Mouse (Mus musculus) mouse trophoblast stem cell (cell line): ENCODE measurements around the gene Fam184b.

Experiments
- in situ Hi-C, 2 experiments: fragments of 300-500 bp; cut with MseI, MboI; formaldehyde crosslinking; loops; 2 replicates in 1 of 2; 3 replicates in 1 of 2; pipeline ENCODE4 v1.15.1; 2025

The Fam184b gene

DNA sequence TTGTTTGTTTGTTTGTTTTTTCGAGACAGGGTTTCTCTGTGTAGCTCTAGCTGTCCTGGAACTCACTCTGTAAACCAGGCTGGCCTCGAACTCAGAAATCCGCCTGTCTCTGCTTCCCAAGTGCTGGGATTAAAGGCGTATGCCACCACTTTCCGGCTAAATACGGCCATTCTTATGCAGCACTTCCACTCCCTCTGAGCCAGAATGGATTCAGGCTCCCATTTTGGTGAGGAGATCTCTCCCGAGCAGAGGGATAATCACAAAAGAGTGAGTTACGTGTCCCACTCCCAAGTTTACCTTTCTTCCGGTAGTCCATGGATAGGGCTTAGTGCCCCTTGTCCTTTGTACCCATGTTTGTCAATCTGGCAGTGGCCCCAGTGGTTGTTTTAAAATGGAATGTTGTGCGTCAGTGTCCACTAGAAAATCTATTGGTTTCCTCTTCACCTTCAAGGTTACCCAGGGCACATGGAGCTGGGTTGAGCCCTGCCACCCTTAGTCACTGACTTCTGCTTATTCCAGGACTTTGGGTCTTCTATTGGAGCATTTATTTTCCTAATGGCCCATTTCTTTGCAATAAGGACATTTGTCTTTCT lies 124.2 kb downstream of the Fam184b start:
- in situ Hi-C loops = no loop called here

DNA sequence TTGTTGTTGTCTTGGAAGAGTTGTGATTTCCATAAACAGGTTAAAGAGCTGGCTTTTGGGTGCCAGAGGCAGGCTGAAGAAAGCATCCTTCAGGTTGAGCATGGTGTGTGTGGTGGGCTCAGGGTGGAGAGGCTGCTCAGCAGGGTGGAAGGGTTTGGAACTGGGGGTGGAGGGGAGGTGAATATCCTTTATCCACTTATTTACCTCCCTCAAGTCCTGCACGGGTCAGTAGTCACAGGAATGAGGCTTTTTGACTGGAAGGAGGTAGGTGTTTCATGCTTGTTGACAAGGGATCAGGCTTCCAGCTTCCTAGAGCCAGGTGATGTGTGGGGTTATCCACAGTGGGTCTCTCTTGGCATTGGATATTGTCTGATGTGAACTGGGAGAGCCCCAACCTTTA lies 124.8 kb downstream of the Fam184b start:
- in situ Hi-C loops = no loop called here

DNA sequence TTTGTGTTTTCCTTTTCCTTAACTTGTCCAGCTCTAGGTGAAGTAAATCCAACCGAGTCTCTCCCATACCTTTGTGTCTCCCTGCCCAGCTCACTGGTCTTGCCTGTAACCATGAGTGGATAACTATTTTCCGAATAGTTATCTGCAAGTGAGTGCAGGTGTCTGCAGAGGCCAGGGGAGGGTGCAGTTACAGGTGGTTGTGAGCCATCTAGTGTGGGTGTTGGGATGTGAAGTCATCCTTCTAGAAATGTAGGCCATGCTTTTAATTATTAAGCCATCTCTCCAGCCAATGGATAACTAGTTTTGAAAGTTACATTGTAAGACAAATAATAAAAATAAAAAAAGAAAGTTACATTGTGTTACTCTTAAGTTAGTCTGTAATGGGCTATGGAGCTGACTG lies 125.9 kb downstream of the Fam184b start:
- in situ Hi-C loops = no loop called here

DNA sequence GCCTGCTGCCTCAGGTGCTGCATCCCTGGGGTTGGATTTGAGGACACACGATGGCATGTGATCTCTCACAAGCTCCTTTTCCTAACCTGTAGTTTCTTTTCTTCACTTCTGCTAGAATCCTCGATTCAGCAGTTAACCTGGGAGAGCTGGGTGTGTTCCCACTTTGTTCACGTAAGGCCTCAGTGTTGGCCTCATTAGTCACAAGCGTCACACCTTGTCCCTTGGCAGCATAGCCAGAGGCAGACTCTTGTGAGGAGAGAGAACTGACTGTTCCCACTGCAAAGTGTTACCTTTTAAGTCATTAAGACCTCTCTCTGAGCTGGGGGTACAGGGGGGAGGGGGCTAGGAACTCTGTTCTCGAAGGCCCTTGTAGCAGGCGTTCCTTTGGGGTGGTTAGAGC lies 126.5 kb downstream of the Fam184b start:
- in situ Hi-C loops = no loop called here

DNA sequence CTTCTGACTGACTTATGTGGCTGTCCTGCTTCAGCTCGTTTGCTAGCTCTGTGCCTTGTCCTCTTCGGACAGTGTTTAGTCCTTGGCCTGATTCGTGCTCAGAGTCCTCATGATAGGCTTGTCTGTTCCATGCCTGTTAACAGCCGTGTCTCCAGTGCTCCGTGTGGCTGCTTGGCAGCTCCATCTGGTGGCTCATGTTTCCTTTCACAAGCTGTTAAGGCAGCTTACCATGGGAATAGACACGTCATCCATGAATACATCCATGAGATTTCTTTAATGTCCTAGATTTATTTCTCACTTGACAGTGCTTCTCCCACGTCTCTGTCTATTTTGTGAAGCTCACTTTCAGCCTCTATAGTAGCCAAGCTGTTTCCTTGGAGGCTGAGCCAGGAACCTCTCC lies 129.3 kb downstream of the Fam184b start:
- in situ Hi-C loops = no loop called here

DNA sequence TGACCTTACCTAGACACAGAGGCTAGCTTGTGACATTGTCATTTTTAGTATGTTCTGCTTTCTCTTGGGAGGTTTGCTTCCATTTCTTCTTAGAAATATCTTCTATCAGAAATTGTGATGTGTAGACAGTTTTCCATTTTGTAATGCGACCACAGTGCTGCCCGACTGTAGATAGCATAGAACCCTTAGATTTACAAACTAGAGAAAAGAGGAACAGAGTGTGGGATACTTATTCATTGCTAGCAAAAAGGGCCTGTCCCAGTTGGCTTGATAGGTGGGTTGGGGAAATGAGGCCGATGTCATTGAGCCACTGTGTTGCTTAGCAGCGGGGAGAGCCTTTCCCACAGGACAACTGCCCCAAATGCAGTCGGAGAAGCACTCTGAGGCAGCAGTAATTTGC lies 141.8 kb downstream of the Fam184b start:
- in situ Hi-C loops = no loop called here

DNA sequence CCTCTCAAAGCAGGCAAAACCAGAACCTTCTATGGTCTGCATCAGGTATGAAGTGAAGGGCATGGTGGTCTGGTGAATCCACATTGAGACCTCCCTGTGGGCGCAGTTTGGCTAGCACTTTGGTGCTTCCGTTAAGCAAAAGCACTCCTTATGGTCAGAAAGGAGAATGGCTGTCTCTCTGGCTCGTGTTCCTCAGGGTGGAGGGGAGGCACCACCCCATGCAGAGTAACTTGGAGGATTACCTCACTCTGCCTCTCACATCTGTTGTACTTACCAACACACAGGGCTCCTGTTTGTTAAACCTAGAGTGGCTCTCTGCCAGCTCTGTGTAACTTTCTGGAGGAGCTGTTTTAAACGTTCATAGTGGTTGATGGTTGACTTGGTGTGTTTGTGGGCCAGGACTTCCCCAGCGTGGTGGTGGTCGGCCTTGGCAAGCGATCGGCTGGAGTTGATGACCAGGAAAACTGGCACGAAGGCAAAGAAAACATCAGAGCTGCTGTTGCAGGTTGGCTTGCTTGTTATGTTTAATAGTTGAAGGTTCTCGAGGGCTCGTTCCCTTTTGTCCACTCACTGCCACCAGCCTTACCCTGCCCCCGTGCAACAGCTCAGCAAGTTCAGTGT lies 142.4 kb downstream of the Fam184b start:
- in situ Hi-C loops = no loop called here

DNA sequence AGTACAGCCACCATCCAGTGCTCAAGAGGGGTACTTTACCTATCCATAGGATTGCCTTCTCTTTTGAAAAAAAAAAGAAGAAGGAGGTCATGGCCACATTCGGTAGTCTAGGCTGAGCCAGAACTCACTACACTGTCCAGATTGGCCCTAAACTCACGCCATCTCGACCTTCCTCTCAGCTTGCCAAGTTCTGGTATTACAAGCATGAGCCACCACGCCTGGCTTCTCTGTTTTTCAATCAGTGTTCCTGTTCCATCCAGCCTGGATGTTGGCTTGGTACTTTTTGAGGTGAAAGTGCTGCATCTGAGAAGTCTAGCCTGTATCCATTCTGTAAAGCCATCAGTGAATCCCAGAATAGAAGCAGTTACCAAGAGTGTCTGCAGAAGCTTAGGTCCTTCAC lies 142.9 kb downstream of the Fam184b start:
- in situ Hi-C loops = no loop called here

DNA sequence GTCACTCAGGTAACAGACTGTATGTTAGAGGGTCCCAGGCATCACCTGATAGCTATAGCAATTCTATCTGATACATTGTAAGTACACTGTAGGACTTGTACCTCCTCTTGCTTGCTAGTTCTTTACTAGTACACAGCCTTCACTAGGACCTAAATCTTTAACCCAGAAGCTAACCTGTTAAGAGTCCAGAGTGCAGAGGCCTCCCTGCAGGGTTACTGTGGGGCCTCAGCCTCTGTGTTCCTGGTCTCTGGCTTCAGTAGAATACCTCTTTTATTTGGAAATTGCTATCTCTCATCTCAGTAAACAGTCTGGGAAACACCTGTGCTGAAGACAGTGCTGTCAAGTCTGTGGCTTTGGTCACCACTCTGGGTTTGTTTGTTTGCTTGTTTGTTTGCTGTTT lies 143.4 kb downstream of the Fam184b start:
- in situ Hi-C loops = no loop called here

DNA sequence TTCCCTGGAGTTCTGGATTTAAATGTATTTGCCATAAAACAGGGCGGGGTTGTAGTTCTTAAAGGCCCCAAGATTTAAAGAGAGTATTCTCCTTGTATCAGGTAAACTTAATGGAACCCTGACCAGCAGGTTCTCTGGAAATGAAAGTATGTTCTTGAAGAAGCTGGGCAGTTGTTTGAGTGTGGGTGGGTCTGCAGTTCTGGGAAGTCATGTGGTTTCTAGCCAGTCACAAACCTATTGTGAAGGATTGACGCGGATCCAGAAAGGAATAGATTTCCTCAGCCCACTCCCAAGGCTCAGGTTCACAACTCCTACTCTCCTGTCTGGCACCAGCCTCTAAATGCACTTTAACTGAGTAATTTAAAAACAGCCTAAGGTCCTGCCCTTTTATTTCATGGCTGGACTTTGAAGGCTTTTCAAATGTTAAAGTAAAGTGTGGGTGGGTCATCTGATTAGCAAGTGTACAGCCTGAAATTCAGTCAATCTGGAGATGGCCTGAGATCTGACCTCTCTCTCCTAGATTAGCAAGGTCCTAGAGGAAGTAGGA lies 143.9 kb downstream of the Fam184b start:
- in situ Hi-C loops = no loop called here

DNA sequence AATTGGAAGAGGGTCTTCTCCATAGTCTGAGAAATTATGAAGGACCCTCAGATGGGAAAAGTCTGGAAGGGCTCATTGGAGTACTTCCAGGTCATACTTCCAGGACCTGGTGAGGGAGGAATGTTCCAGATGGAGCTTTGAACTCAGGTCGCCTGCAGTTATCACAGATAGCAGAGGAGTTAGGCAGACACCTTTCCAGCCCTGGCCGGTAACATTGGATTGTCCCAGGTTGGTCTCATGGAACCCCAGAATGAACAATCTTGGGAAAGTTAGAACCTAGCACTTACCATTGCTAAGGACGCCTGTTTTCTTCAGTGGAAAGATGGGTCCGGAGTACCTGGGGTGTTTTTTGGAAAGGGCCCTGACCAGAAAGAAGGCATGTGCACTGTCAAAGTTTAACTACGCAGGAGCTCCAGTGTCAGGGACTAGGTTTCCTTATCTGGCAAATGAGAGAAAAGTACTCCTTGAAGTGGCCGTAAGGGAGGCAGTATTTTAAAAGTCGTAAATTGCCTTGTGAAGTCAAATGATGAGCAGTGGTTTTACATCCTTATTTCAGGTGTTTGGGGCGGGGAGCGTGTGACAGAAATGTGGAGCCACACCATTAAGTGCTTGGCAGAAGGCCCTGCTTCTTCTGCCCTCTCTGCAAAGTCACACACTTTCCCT lies 145.2 kb downstream of the Fam184b start:
- in situ Hi-C loops = no loop called here

DNA sequence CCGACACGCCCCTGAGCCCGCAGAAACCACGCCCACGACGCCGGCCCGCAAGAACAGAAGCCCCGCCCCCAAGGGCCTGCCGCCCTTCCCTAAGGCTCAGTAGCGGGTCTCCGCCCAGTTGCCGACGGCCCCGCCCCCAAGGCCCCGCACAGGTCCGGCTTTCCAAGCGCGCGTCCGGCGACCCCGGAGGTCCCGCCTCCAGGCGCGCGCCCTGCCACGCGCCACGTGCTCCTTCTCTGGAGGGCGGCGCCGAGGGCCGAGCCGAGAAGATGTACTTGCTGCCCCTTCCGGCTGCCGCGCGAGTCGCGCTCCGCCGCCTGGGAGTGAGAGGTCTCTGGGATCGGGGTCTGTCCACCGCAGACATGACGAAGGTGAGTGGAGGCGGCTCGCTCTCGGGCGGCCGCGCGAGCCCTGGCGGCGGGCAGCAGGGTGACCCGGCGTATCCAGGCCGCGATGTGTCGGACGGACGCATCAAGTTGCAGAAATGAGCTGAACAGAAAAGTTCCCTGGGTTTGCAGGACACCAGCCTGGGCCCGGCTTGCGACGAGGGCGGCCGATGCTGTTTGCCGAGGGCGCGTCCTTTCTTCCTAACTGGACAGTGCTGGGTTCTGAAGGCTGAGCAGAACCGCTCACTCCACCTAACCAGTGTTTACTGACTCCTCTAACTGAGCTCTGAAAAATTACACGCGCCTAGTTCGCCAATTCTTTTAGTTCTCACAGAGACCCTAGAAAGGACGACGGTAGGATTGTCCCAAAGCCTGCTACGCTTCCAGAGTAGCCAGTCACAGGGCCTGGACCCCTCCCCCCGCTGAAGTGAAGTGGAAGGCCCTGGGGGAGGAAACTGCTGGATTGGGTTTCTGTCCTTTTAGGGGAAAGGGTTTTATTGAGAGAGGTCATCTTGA lies 146.0 kb downstream of the Fam184b start, which contains the start of gene Lap3:
Gene Lap3, plus strand, starts transcription at position 184 of the 902 bp plus-strand sequence.
- in situ Hi-C loops = no loop called here

DNA sequence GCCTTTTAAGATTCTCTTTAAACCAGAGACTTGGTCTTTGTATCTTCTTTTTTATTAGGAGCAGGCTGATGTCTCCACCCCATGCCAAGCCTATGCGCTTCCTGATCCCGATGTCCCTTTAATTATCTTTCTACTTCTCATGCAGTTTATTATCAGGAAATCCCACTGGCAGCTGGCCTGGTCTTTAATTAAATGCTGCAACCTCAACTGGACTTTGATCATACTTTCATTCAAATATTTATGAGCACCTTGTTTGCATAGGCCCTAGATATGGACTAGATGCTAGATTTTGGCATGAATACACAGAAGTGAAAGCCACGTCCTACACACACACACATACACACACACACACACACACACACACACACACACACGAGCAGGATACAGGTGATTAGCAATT lies 147.6 kb downstream of the Fam184b start:
- in situ Hi-C loops = no loop called here

DNA sequence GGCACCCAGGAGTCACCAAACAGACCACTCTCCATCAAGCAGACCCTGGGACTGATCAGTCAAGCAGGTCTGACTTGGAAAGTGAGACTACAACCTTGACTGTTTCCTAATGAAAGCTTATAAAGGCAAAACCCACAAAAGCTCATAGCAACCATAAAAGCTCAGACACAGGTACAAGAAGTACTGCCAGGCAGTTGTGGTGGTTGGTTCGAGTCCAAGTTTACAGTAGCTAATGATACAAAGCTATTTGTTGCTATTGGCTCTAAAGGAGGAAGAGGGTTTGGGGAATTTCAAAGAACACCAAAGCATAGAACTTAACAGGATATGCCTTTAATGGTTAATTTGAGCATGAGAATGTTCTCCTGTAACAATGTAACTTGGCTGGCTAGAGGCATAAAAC lies 155.8 kb downstream of the Fam184b start:
- in situ Hi-C loops = no loop called here

DNA sequence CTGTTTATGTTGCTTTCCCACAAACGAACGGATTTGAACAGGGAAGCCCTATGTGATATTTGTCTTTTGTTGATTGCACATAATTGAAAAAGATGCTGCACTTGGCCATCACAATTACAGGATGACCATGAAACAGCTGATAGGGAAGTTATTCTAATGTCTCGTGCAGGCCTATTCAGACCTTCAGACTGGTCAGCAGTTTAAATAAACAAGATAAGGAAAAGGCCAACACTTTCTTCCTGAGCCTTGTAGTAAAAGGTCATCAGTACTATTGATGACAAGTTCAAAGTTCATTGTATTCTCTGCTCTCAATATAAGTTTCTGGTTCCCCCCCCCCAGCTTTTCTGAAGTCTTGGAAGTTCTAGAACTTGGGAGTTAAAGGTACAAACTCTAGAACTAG lies 156.8 kb downstream of the Fam184b start:
- in situ Hi-C loops = no loop called here

DNA sequence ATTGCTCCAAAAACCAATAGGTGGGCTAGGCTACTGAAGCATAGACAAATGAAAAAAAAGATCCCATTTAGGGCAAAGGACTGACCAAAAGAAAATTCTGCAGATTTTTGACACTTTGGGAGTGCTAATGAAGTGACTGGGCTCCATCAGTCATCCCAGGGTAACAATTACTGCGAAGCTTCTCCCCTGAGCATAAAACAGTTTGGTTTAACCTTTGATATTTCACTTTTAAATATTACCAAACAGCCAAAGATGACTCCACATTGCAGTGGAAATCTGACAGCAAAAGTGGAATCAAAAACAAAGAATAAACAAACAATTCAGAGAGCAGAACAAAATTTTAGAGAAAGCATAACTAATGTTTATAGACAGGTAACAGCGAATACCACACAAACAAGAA lies 158.3 kb downstream of the Fam184b start:
- in situ Hi-C loops = no loop called here

DNA sequence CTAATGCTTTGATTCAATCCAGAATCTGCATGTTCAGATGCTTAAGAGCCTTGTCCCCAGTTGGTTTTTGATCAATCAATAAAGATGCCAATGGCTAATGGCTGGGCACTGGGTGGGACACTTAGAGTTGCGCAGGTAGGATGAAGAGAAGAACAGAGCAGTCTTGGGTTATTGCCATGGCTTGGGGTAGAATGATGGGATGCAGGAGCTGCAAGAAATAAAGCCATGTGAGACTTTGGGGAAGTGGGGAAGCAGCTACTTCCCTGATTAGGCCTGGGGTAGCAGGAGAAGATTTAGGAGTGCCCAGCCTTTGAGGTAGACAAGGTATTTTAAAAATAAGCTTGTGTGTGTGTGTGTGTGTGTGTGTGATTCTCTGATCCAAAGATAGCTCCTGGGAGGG lies 159.3 kb downstream of the Fam184b start:
- in situ Hi-C loops = no loop called here
